20 mouse cellular contexts compared by ENCODE assay signal in the genomic region with DNA sequence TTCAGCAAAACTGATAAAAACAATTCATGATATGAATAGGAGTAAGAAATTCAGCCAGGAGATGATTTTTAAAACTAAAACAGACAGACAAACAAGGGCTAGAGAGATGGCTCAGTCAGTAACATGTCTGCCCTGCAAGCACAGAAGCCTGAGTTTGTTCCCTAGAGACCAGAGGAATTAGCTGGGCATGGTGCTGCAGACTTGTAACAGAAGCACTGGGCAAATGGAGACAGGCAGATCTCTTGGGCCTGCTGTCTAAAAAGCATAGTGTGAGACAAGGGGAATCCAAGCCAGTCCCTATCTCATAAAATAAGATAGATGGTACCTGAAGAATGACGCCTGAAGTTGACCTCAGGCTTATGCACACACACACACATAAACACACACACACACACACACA.
DNase-seq lines count a peak whose midpoint lies in the region; ATAC-seq and TF ChIP-seq lines count a peak whose summit lies in the region.
"Had no signal": no experiment of that assay in that cellular context is flagged by ENCODE, and none has a peak within 500 bp of the region (broad histone marks: within the 10 kb centered on the region; RNA-seq: fewer than 3 reads in every experiment).

No protein-coding gene starts in this region.

- TF ChIP-seq CTCF in hindbrain, postnatal 0 days (IDR thresholded peaks at IDR 0.05; ENCODE audit: low read depth) = no peak

- DNase-seq in hindbrain, postnatal 0 days (ENCODE audit: low spot score) = peak; percentile 17
- no peak for DNase-seq in hindbrain, embryonic 10.5 days (ENCODE audit: low spot score)
- peak; percentile 13 for DNase-seq in limb, embryonic 11.5 days (ENCODE audit: low spot score)
- no peak for DNase-seq in limb, embryonic 10.5 days (ENCODE audit: low spot score)
- DNase-seq in MN1 (ENCODE audit: low spot score) (peak; percentile 69), adipocyte (ENCODE audit: low spot score) (peak; percentile 5)
- no peak for DNase-seq in spleen, adult 18-20 months
- DNase-seq: adrenal gland, adult 2 months; adrenal gland, postnatal 10 days; adrenal gland, postnatal 25 days; embryo, embryonic 11 days had no signal

- no peak overlapping the region for H3K9ac ChIP-seq in hindbrain, postnatal 0 days (replicated peaks; ENCODE audit: low read length)
- no peak overlapping the region for H3K9ac ChIP-seq in limb, embryonic 11.5 days (ENCODE audit: low read length)
- H3K9ac ChIP-seq: embryonic facial prominence, embryonic 13.5 days; embryonic facial prominence, embryonic 15.5 days; forebrain, embryonic 12.5 days had no signal

- H3K27ac ChIP-seq in hindbrain, postnatal 0 days = no peak overlapping the region
- H3K27ac ChIP-seq in hindbrain, embryonic 10.5 days = no peak overlapping the region
- no peak overlapping the region for H3K27ac ChIP-seq in limb, embryonic 11.5 days (replicated peaks; ENCODE audit: low read depth, low read length)
- H3K27ac ChIP-seq in limb, embryonic 10.5 days = no peak overlapping the region
- H3K27ac ChIP-seq: embryonic facial prominence, embryonic 13.5 days; embryonic facial prominence, embryonic 15.5 days; forebrain, embryonic 10.5 days; forebrain, embryonic 12.5 days had no signal

- WGBS in hindbrain, postnatal 0 days = 92% methylated on average over 1 of the region's 1 CpGs
- 100% methylated on average over 1 of the region's 1 CpGs for whole genome bisulfite sequencing in hindbrain, embryonic 10.5 days
- 90% methylated on average over 1 of the region's 1 CpGs for WGBS in limb, embryonic 11.5 days
- 82% methylated on average over 1 of the region's 1 CpGs for WGBS in limb, embryonic 10.5 days

- H3K4me1 ChIP-seq in hindbrain, postnatal 0 days (ENCODE audit: insufficient read depth, low read length) = no peaks in the 10 kb centered on the region
- no peaks in the 10 kb centered on the region for H3K4me1 ChIP-seq in hindbrain, embryonic 10.5 days (replicated peaks)
- no peaks in the 10 kb centered on the region for H3K4me1 ChIP-seq in limb, embryonic 11.5 days (ENCODE audit: control insufficient read depth, insufficient read depth, low read length)
- H3K4me1 ChIP-seq in limb, embryonic 10.5 days = peaks cover 12% of the 10 kb centered on the region; the same call in 1 of the 2 replicates
- H3K4me1 ChIP-seq: embryonic facial prominence, embryonic 13.5 days; embryonic facial prominence, embryonic 15.5 days; forebrain, embryonic 10.5 days; forebrain, embryonic 12.5 days had no signal

- no peaks in the 10 kb centered on the region for H3K36me3 ChIP-seq in hindbrain, postnatal 0 days (ENCODE audit: insufficient read depth, low read length)
- no peaks in the 10 kb centered on the region for H3K36me3 ChIP-seq in hindbrain, embryonic 10.5 days
- H3K36me3 ChIP-seq in limb, embryonic 11.5 days (ENCODE audit: control insufficient read depth, insufficient read depth, low read length) = no peaks in the 10 kb centered on the region
- no peaks in the 10 kb centered on the region for H3K36me3 ChIP-seq in limb, embryonic 10.5 days
- H3K36me3 ChIP-seq: embryonic facial prominence, embryonic 13.5 days; embryonic facial prominence, embryonic 15.5 days; forebrain, embryonic 12.5 days had no signal

- no peaks in the 10 kb centered on the region for H3K27me3 ChIP-seq in hindbrain, postnatal 0 days (ENCODE audit: insufficient read depth, low read length)
- no peaks in the 10 kb centered on the region for H3K27me3 ChIP-seq in hindbrain, embryonic 10.5 days (ENCODE audit: insufficient read depth, poor library complexity, severe bottlenecking)
- H3K27me3 ChIP-seq in limb, embryonic 11.5 days (ENCODE audit: control insufficient read depth, insufficient read depth, low read length) = no peaks in the 10 kb centered on the region
- no peaks in the 10 kb centered on the region for H3K27me3 ChIP-seq in limb, embryonic 10.5 days (ENCODE audit: low read depth, poor library complexity, severe bottlenecking)
- H3K27me3 ChIP-seq: embryonic facial prominence, embryonic 13.5 days; embryonic facial prominence, embryonic 15.5 days; forebrain, embryonic 12.5 days; Patski had no signal

- H3K4me2 ChIP-seq in hindbrain, postnatal 0 days (ENCODE audit: low read depth, low read length) = no peak overlapping the region
- H3K4me2 ChIP-seq in limb, embryonic 11.5 days (ENCODE audit: low read depth, severe bottlenecking) = no peak overlapping the region
- H3K4me2 ChIP-seq: embryonic facial prominence, embryonic 13.5 days; embryonic facial prominence, embryonic 15.5 days; forebrain, embryonic 12.5 days had no signal

- H3K4me3 ChIP-seq in hindbrain, postnatal 0 days (ENCODE audit: low read length) = no peak overlapping the region
- no peak overlapping the region for H3K4me3 ChIP-seq in hindbrain, embryonic 10.5 days
- H3K4me3 ChIP-seq in limb, embryonic 11.5 days (ENCODE audit: low read depth, low read length) = no peak overlapping the region
- no peak overlapping the region for H3K4me3 ChIP-seq in limb, embryonic 10.5 days
- H3K4me3 ChIP-seq: embryonic facial prominence, embryonic 13.5 days; embryonic facial prominence, embryonic 15.5 days; erythroblast, embryonic 14.5 days; forebrain, embryonic 10.5 days; forebrain, embryonic 12.5 days had no signal

- no peaks in the 10 kb centered on the region for H3K9me3 ChIP-seq in hindbrain, postnatal 0 days (ENCODE audit: low read length)
- no peaks in the 10 kb centered on the region for H3K9me3 ChIP-seq in hindbrain, embryonic 10.5 days
- H3K9me3 ChIP-seq in limb, embryonic 11.5 days (ENCODE audit: control insufficient read depth, low read length) = no peaks in the 10 kb centered on the region
- no peaks in the 10 kb centered on the region for H3K9me3 ChIP-seq in limb, embryonic 10.5 days (replicated peaks)
- H3K9me3 ChIP-seq: embryonic facial prominence, embryonic 13.5 days; embryonic facial prominence, embryonic 15.5 days; forebrain, embryonic 12.5 days had no signal

- no peak for ATAC-seq in hindbrain, postnatal 0 days
- ATAC-seq in limb, embryonic 11.5 days (ENCODE audit: insufficient number of reproducible peaks, low FRiP score, low TSS enrichment, low read depth) = no peak
- ATAC-seq: activated CD4-positive, CD25-positive, alpha-beta regulatory T cell, adult 4 months; forebrain, embryonic 14.5 days; forebrain, embryonic 16.5 days; Patski had no signal

Comparison
In these comparisons a context has a peak if more than half of its experiments do, and no peak if none do; other contexts are left out.
1. DNase-seq: peak in hindbrain, postnatal 0 days (single experiment), limb, embryonic 11.5 days (single experiment), MN1 (single experiment) and adipocyte (single experiment); none in hindbrain, embryonic 10.5 days (single experiment), limb, embryonic 10.5 days (single experiment) and spleen, adult 18-20 months (0 of 2).